Mouse (Mus musculus) ovary, adult 18-20 months (tissue): ENCODE measurements around the gene Ccdc28b.

Source experiments
- DNase-seq: peaks from one replicate; pipeline ENCODE4 v3.0.0; 2022; ENCODE audit warnings: low spot score, mixed read lengths

Gene Ccdc28b

GRCm38 (mm10) chr4:129622803-129623535 is 778 bp downstream of the Ccdc28b start:
- no peak for DNase-seq

- DNase-seq = no peak
Measured at GRCm38 (mm10) chr4:129622120-129622802, 1.5 kb downstream of the Ccdc28b start.

- peak; percentile 74 for DNase-seq
Measured at GRCm38 (mm10) chr4:129621283-129621841, 2.4 kb downstream of the Ccdc28b start.

GRCm38 (mm10) chr4:129620419-129621282 is 3.1 kb downstream of the Ccdc28b start:
- DNase-seq = no peak

- peak; percentile 93 for DNase-seq
Measured at GRCm38 (mm10) chr4:129618786-129619691, 4.7 kb downstream of the Ccdc28b start, which contains the start of gene Iqcc. TSS of gene Iqcc (minus strand) at chr4:129619099.

- no peak for DNase-seq
Measured at GRCm38 (mm10) chr4:129618031-129618430, 5.7 kb downstream of the Ccdc28b start.

GRCm38 (mm10) chr4:129617121-129617641 is 6.6 kb downstream of the Ccdc28b start:
- no peak for DNase-seq

GRCm38 (mm10) chr4:129616631-129617030 is 7.1 kb downstream of the Ccdc28b start:
- DNase-seq = no peak

- DNase-seq = no peak
Measured at GRCm38 (mm10) chr4:129615801-129616290, 7.9 kb downstream of the Ccdc28b start.

- DNase-seq = no peak
Measured at GRCm38 (mm10) chr4:129614093-129614492, 9.7 kb downstream of the Ccdc28b start, which contains the start of gene Dcdc2b. TSS of gene Dcdc2b (minus strand) at chr4:129614257.

- no peak for DNase-seq
Measured at GRCm38 (mm10) chr4:129610472-129610871, 13.3 kb downstream of the Ccdc28b start.

GRCm38 (mm10) chr4:129610026-129610425 is 13.7 kb downstream of the Ccdc28b start:
- DNase-seq = no peak

- DNase-seq = no peak
Measured at GRCm38 (mm10) chr4:129609139-129609631, 14.6 kb downstream of the Ccdc28b start.

- DNase-seq = peak; percentile 52
Measured at GRCm38 (mm10) chr4:129608426-129609025, 15.2 kb downstream of the Ccdc28b start.

- peak; percentile 70 for DNase-seq
Measured at GRCm38 (mm10) chr4:129600233-129601158, 23.3 kb downstream of the Ccdc28b start, which contains the start of the genes Eif3i and Tmem234. TSS of gene Eif3i (minus strand) at chr4:129600648. TSS of gene Tmem234 (plus strand) at chr4:129600668.

GRCm38 (mm10) chr4:129588865-129589264 is 34.9 kb downstream of the Ccdc28b start:
- DNase-seq = no peak

- DNase-seq = no peak
Measured at GRCm38 (mm10) chr4:129586943-129587342, 36.8 kb downstream of the Ccdc28b start.

GRCm38 (mm10) chr4:129585773-129586172 is 38.0 kb downstream of the Ccdc28b start:
- DNase-seq = no peak
